Mouse (Mus musculus) thymus, adult 2 months (tissue): ENCODE data around the gene Acvr2b. TPM values are rescaled to one million over a fixed set of nuclear protein-coding genes. Genes with fewer than 3 reads are reported as not detected.
A peak's percentile ranks its signal among the peaks of the same experiment; 100 is the strongest.

Experiments
- DNase-seq: peaks from one replicate; pipeline ENCODE4 v3.0.0; 2021
- H3K27ac ChIP-seq: fragments of 200-500 bp; 2 replicates; pipeline ENCODE4 v1.5.1; 2012; ENCODE audit warnings: low read length, control low read depth; ENCODE audit not compliant: control insufficient read depth, insufficient read depth
- H3K27me3 ChIP-seq: fragments of 200-500 bp; 2 replicates; pipeline ENCODE4 v1.6.1; 2012; ENCODE audit warnings: mild to moderate bottlenecking, low read length, moderate library complexity, mixed read lengths; ENCODE audit not compliant: control insufficient read depth, insufficient read depth
- H3K36me3 ChIP-seq: fragments of 200-500 bp; 2 replicates; pipeline ENCODE4 v1.6.1; 2012; ENCODE audit warnings: mild to moderate bottlenecking, low read length, moderate library complexity; ENCODE audit not compliant: control insufficient read depth, insufficient read depth
- H3K4me1 ChIP-seq: fragments of 200-500 bp; replicated peaks from 2 replicates; pipeline ENCODE4 v1.6.1; 2012; ENCODE audit warnings: low read length; ENCODE audit not compliant: control insufficient read depth, insufficient read depth
- H3K4me3 ChIP-seq: fragments of 200-500 bp; 2 replicates; pipeline ENCODE4 v1.5.1; 2012; ENCODE audit warnings: mild to moderate bottlenecking, low read length, control low read depth, moderate library complexity; ENCODE audit not compliant: control insufficient read depth, insufficient read depth
- CTCF ChIP-seq: fragments of 200-500 bp; IDR thresholded peaks from 2 replicates; pipeline ENCODE4 v1.5.1; 2012; ENCODE audit warnings: mild to moderate bottlenecking, control low read depth, low read length, moderate library complexity, borderline replicate concordance; ENCODE audit not compliant: control insufficient read depth, poor library complexity, insufficient read depth; ENCODE audit errors: extremely low read depth
- POLR2A ChIP-seq: fragments of 200-500 bp; IDR thresholded peaks from 2 replicates; pipeline ENCODE4 v1.6.1; 2012; ENCODE audit warnings: mild to moderate bottlenecking, low read length, control low read depth, moderate library complexity; ENCODE audit not compliant: control insufficient read depth, poor library complexity, insufficient read depth; ENCODE audit errors: extremely low read depth
- WGBS: fragments of 180-500 bp; shearing (Covaris S2); methylation state at CpG from one replicate; pipeline ENCODE4 v1.1.7; 2018; 5-methylcytosine and 5-hydroxymethylcytosine counted together
- polyA plus RNA-seq: library from polyadenylated mRNA; depleted of rRNA; stranded (reverse); fragments of >200 nt; gene quantifications from 2 replicates; pipeline ENCODE4 v1.2.3, GENCODE M21; 2012

Gene Acvr2b
- polyA plus RNA-seq, 1 experiment = 7.7 TPM

DNA sequence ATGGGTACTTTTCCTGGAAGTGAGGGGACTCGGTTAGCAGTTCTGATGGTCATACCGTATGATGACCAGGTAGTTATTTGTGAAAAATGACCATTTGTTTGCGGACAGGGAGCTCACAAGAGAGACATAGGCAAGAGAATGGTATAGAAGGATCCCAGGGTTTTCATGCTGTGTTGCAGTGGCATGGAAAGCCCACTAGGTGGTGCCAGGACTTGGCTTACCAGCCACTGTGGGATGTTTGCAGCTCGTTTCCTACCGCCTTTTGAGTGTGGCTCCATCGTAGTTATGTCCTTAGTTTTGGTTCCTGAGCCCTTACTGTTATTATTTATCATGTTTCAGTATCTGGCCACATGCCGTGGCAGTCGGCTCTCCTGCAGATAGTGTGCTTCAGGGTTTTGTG, 58.5 kb downstream of the Acvr2b start:
- Histone ChIP-seq H3K27ac (no peak overlapping the region), H3K27me3 (no peaks in the 10 kb centered on the region), H3K4me3 (no peak overlapping the region), H3K36me3 (peaks cover 17% of the 10 kb centered on the region), H3K4me1 (peaks cover 29% of the 10 kb centered on the region)
- DNase-seq = peak; percentile 76
- 48% methylated on average over 8 of the region's 8 CpGs for WGBS
- TF ChIP-seq CTCF = peak; percentile 73; the same call in 1 of the 2 replicates
- TF ChIP-seq POLR2A = no peak

DNA sequence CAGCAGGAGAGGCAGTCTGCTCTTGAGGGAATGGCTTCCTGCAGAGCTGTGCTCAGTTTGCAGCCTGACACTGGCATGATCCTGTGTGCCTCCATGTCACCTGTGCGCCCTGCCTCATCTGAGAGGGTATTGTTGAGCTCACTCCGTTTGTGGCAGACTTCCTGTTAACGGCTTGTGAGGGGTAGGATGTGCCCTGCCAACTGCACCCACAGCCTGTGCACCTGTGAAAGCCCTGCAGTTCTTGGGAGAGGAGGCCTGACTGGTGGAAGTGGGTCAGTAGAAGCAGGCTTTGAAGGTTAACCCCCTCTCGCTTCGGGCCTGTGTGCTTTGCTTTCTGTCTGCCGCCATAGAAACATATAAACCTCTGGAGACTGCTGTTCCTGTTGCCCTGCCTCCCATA, 63.1 kb downstream of the Acvr2b start:
- peaks cover 17% of the 10 kb centered on the region for H3K36me3 ChIP-seq
- H3K4me1 ChIP-seq = peaks cover 55% of the 10 kb centered on the region
- peak overlapping the region; percentile 2; the same call in 1 of the 2 replicates for H3K4me3 ChIP-seq
- peak; percentile 49; the same call in 1 of the 2 replicates for TF ChIP-seq POLR2A
- no peak for TF ChIP-seq CTCF
- peak; percentile 80 for DNase-seq
- whole genome bisulfite sequencing = 5% methylated on average over 6 of the region's 6 CpGs
- peak overlapping the region; percentile 99 for H3K27ac ChIP-seq
- no peaks in the 10 kb centered on the region for H3K27me3 ChIP-seq

DNA sequence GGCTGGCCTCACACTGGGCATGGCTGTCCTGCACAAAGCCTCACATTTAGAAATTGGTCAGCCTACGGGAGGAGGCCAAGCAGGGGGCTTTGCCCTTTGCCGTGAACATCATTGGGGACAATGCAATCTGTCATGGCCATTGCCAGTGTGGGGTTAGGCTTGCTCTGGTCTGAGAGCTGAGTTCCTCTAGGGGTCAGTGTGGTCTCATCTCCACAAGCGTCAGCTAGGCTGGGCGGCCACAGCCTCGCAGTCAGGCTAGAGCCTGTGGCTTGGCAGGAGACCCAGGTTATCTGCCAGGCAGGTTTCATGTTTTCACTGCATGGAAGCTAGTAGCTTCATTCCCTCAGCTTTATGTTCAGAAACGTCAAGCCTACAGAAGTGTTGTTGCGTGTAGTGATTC, 63.7 kb downstream of the Acvr2b start:
- DNase-seq = peak; percentile 49
- Histone ChIP-seq H3K4me1 (peaks cover 60% of the 10 kb centered on the region), H3K27ac (peak overlapping the region; percentile 96), H3K36me3 (peaks cover 17% of the 10 kb centered on the region), H3K4me3 (peak overlapping the region; percentile 2), H3K27me3 (no peaks in the 10 kb centered on the region)
- TF ChIP-seq POLR2A (no peak), CTCF (no peak)
- WGBS = 68% methylated on average over 7 of the region's 7 CpGs

DNA sequence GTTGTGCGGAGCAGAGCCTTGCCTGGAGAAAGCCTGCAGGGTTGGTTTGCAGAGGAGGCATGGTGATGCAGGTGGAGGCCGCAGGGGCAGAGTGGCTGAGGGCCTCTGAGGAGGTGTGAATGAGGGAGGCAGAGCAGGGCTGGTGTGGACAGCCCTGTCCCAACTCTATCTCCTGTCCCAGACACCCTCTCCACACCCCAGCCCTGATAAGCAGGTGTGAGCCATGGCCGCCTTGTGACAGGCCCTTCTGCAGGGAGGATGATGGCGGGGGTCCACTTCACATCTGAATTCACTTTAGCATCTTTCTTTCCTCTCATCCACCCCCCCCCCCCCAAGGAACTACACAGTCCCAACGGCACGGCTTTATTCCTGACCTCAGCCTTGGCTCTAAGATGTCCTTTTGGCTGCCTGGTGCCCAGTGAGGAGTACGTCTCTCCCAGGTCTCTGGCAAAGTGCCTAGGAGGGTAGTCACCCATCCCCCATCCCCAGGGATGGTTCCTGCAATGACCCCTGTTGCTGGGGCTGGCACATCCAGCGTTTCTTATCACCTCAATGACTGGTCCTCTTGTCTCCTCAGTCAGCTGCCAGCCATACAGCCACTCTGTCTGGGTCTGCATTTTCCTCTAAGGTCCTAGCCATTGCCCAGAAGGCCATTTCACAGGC, 67.9 kb downstream of the Acvr2b start:
- Histone ChIP-seq H3K27me3 (no peaks in the 10 kb centered on the region), H3K4me1 (peaks cover 46% of the 10 kb centered on the region), H3K27ac (no peak overlapping the region), H3K36me3 (no peaks in the 10 kb centered on the region), H3K4me3 (no peak overlapping the region)
- no peak for TF ChIP-seq CTCF
- no peak for TF ChIP-seq POLR2A
- no peak for DNase-seq
- 92% methylated on average over 8 of the region's 8 CpGs for WGBS

DNA sequence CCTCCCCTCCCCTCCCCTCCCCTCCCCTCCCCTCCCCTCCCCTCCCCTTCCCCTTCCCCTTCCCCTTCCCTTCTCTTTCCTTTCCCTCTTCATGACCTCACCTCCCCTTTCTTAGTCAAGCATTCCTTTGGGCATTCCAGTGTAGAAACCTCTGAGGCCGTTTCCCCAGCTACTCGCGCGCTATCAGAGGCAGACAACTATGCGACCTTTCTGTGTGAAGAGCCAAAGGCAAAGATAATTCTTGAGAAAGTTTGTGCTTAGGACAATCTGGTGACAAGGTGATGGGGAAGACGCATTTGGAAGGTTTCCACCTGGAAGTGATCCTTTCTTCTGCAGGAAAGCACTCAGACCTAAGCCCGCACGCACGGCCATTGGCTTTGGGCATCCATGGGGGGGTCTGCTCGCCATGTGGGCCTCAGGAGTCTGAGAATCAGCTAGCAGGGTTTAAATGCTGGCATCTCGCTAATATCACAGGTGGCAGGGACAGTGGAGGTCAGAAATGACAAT, 70.5 kb downstream of the Acvr2b start:
- no peak for DNase-seq
- WGBS = 98% methylated on average over 11 of the region's 11 CpGs

DNA sequence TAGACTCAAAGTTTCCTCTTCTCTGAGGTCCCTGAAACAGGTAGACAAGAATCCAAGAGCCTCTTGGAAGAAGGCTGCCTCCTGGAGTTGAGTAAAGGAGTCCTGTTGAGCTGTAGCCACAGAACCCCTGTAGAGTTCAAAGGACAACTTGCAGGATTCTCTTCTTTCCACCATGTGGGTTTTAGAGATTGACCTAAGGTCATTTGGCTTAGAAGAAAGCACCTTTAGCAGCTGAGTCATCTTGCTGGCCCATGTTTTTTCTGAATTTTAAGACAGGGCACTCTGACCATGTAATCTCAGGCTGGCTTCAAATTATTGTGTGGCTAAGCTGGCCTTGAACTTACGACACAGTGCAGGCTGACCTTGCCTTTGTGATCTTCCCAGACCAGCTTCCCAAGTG, 71.1 kb downstream of the Acvr2b start:
- Histone ChIP-seq H3K4me3 (no peak overlapping the region), H3K36me3 (no peaks in the 10 kb centered on the region), H3K4me1 (peaks cover 34% of the 10 kb centered on the region), H3K27me3 (no peaks in the 10 kb centered on the region), H3K27ac (no peak overlapping the region)
- 98% methylated on average over 1 of the region's 1 CpGs for WGBS
- no peak for DNase-seq
- no peak for TF ChIP-seq POLR2A
- TF ChIP-seq CTCF = no peak

More for the DNA sequence above, 70.5 kb downstream of the Acvr2b start:
- Histone ChIP-seq H3K4me1 (peaks cover 38% of the 10 kb centered on the region), H3K36me3 (no peaks in the 10 kb centered on the region), H3K27ac (no peak overlapping the region), H3K4me3 (no peak overlapping the region), H3K27me3 (no peaks in the 10 kb centered on the region)
- no peak for TF ChIP-seq POLR2A
- TF ChIP-seq CTCF = no peak

DNA sequence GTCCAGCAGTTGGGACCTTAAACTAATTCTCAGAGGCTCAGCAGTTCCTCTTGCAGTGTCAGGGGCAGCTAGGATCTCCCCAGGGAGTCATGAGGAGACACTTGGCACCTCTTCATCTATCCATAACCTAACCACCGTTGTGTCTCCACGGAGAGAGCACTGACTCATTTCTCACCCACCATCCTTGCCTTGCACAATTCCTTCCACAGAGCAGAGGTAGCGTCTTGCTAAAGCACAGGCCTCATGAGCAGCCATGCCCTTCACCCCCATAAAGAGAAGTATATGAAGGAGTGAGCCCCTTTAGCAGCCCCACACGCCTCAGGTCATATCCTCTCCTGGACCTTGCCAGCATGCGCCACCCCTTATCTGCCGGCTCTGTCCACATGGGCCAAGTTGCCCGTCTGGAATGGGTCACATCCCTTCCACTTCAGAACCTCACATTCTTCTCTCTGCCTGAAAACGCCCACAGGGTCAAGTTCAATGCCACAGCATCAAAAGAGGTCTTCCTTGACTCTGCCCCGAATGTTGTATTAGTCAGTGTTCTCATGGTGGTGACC, 71.8 kb downstream of the Acvr2b start:
- Histone ChIP-seq H3K36me3 (no peaks in the 10 kb centered on the region), H3K27ac (no peak overlapping the region), H3K4me1 (peaks cover 36% of the 10 kb centered on the region), H3K27me3 (no peaks in the 10 kb centered on the region), H3K4me3 (no peak overlapping the region)
- no peak for TF ChIP-seq POLR2A
- TF ChIP-seq CTCF = no peak
- 89% methylated on average over 9 of the region's 9 CpGs for WGBS
- no peak for DNase-seq
